Mouse (Mus musculus) forebrain, embryonic 11.5 days (tissue): ENCODE measurements around the gene Ins2. TPM values are rescaled to one million over a fixed set of nuclear protein-coding genes. Genes with fewer than 3 reads are reported as not detected.

ENCODE experiments used
- ATAC-seq: fragments of 200-750 bp; cut with Nextera tagmentation; replicated peaks from 2 replicates; pipeline ENCODE4 v1.8.0; 2017; ENCODE audit warnings: moderate TSS enrichment; ENCODE audit not compliant: low FRiP score
- DNase-seq: peaks from one replicate; pipeline ENCODE4 v3.0.0-alpha.2; 2017; ENCODE audit warnings: low spot score
- H3K27ac ChIP-seq: fragments of 300-500 bp; sonication (generic); 2 replicates; pipeline ENCODE4 v1.5.1; 2014; ENCODE audit warnings: low read depth, low read length
- H3K27me3 ChIP-seq: fragments of 300-500 bp; sonication (generic); 2 replicates; pipeline ENCODE4 v1.6.1; 2014; ENCODE audit warnings: mild to moderate bottlenecking, low read length, mixed read lengths; ENCODE audit not compliant: control insufficient read depth, insufficient read depth
- H3K36me3 ChIP-seq: fragments of 300-500 bp; sonication (generic); 2 replicates; pipeline ENCODE4 v1.6.1; 2014; ENCODE audit warnings: mild to moderate bottlenecking, low read length, moderate library complexity, mixed read lengths; ENCODE audit not compliant: control insufficient read depth, insufficient read depth
- H3K4me1 ChIP-seq: fragments of 300-500 bp; sonication (generic); replicated peaks from 2 replicates; pipeline ENCODE4 v1.6.1; 2014; ENCODE audit warnings: low read length, mixed read lengths; ENCODE audit not compliant: control insufficient read depth, insufficient read depth
- H3K4me2 ChIP-seq: fragments of 300-500 bp; sonication (generic); 2 replicates; pipeline ENCODE4 v1.6.1; 2014; ENCODE audit warnings: low read depth, mild to moderate bottlenecking, low read length, moderate library complexity, mixed read lengths; ENCODE audit not compliant: severe bottlenecking
- H3K4me3 ChIP-seq: fragments of 300-500 bp; sonication (generic); 2 replicates; pipeline ENCODE4 v1.5.1; 2014; ENCODE audit warnings: low read depth, low read length
- H3K9ac ChIP-seq: fragments of 300-500 bp; sonication (generic); 2 replicates; pipeline ENCODE4 v1.6.1; 2014; ENCODE audit warnings: low read length
- H3K9me3 ChIP-seq: fragments of 300-500 bp; sonication (generic); 2 replicates; pipeline ENCODE4 v1.6.1; 2016; ENCODE audit warnings: low read length, mixed read lengths; ENCODE audit not compliant: control insufficient read depth
- WGBS: fragments of 180-500 bp; shearing (Covaris S2); extraction: QIAGEN DNeasy Blood & Tissue Kit; methylation state at CpG from one replicate; pipeline ENCODE4 v1.1.7; 2014; 5-methylcytosine and 5-hydroxymethylcytosine counted together
- polyA plus RNA-seq: library from polyadenylated mRNA; unstranded; fragments of >200 nt; fragmentation: Nextera tagmentation; extraction: Ambion mirVana; gene quantifications from 2 replicates; pipeline ENCODE4 v1.2.1, GENCODE M21; 2014

Gene Ins2
- polyA plus RNA-seq = not detected in 2 replicates

- WGBS = 91% methylated on average over 1 of the region's 1 CpGs
- no peaks in the 10 kb centered on the region for H3K9me3 ChIP-seq
- H3K4me3 ChIP-seq = no peak within 1 kb of the TSS
- no peaks in the 10 kb centered on the region for H3K36me3 ChIP-seq
- no peak within 1 kb of the TSS for H3K27ac ChIP-seq
- no peak within 1 kb of the TSS for H3K4me2 ChIP-seq
- no peaks in the 10 kb centered on the region for H3K4me1 ChIP-seq
- H3K9ac ChIP-seq = no peak within 1 kb of the TSS
- DNase-seq (no peak), ATAC-seq (no peak)
- H3K27me3 ChIP-seq = no peaks in the 10 kb centered on the region
Observed at GRCm38 (mm10) chr7:142743281-142743680, at the start of gene Ins2. TSS of gene Ins2 (minus strand) at chr7:142743381.

GRCm38 (mm10) chr7:142792650-142793275 is 49.6 kb upstream of the Ins2 start:
- Histone ChIP-seq H3K9ac (no peak overlapping the region), H3K4me1 (peaks cover 7% of the 10 kb centered on the region; the same call in 1 of the 2 replicates), H3K4me3 (no peak overlapping the region), H3K9me3 (no peaks in the 10 kb centered on the region), H3K27ac (no peak overlapping the region), H3K4me2 (no peak overlapping the region), H3K27me3 (no peaks in the 10 kb centered on the region), H3K36me3 (no peaks in the 10 kb centered on the region)
- ATAC-seq (peak; percentile 72), DNase-seq (peak; percentile 53)
- 18% methylated on average over 1 of the region's 1 CpGs for WGBS

GRCm38 (mm10) chr7:142789667-142790066 is 46.5 kb upstream of the Ins2 start:
- H3K4me2 ChIP-seq = no peak overlapping the region
- no peaks in the 10 kb centered on the region for H3K27me3 ChIP-seq
- H3K4me3 ChIP-seq = no peak overlapping the region
- ATAC-seq (no peak), DNase-seq (peak; percentile 50)
- no peaks in the 10 kb centered on the region for H3K9me3 ChIP-seq
- H3K4me1 ChIP-seq = peaks cover 7% of the 10 kb centered on the region; the same call in 1 of the 2 replicates
- no peak overlapping the region for H3K27ac ChIP-seq
- H3K36me3 ChIP-seq = no peaks in the 10 kb centered on the region
- no peak overlapping the region for H3K9ac ChIP-seq
- 78% methylated on average over 9 of the region's 9 CpGs for WGBS

GRCm38 (mm10) chr7:142737772-142738171 is 5.4 kb downstream of the Ins2 start:
- no peaks in the 10 kb centered on the region for H3K36me3 ChIP-seq
- no peak for ATAC-seq
- 14% methylated on average over 3 of the region's 3 CpGs for WGBS

GRCm38 (mm10) chr7:142736943-142737490 is 6.2 kb downstream of the Ins2 start:
- DNase-seq (no peak), ATAC-seq (no peak)
- H3K4me1 ChIP-seq = no peaks in the 10 kb centered on the region
- no peaks in the 10 kb centered on the region for H3K27me3 ChIP-seq
- H3K9me3 ChIP-seq = no peaks in the 10 kb centered on the region
- WGBS = 71% methylated on average over 1 of the region's 1 CpGs
- no peak overlapping the region for H3K9ac ChIP-seq
- no peak overlapping the region for H3K4me2 ChIP-seq
- no peak overlapping the region for H3K4me3 ChIP-seq
- H3K36me3 ChIP-seq = no peaks in the 10 kb centered on the region
- no peak overlapping the region for H3K27ac ChIP-seq

More at GRCm38 (mm10) chr7:142737772-142738171, 5.4 kb downstream of the Ins2 start:
- no peak overlapping the region for H3K9ac ChIP-seq
- H3K4me1 ChIP-seq = no peaks in the 10 kb centered on the region
- no peak overlapping the region for H3K27ac ChIP-seq
- no peak overlapping the region for H3K4me3 ChIP-seq
- DNase-seq = peak; percentile 64
- no peaks in the 10 kb centered on the region for H3K27me3 ChIP-seq
- no peak overlapping the region for H3K4me2 ChIP-seq
- H3K9me3 ChIP-seq = no peaks in the 10 kb centered on the region

GRCm38 (mm10) chr7:142725973-142726372 is 17.2 kb downstream of the Ins2 start:
- H3K4me2 ChIP-seq = no peak overlapping the region
- H3K9ac ChIP-seq = no peak overlapping the region
- H3K4me3 ChIP-seq = no peak overlapping the region
- no peak for DNase-seq
- no peaks in the 10 kb centered on the region for H3K9me3 ChIP-seq
- no peak for ATAC-seq
- WGBS = 56% methylated on average over 3 of the region's 3 CpGs
- no peaks in the 10 kb centered on the region for H3K27me3 ChIP-seq
- no peaks in the 10 kb centered on the region for H3K4me1 ChIP-seq
- no peak overlapping the region for H3K27ac ChIP-seq
- H3K36me3 ChIP-seq = no peaks in the 10 kb centered on the region

GRCm38 (mm10) chr7:142720725-142721124 is 22.5 kb downstream of the Ins2 start:
- no peaks in the 10 kb centered on the region for H3K9me3 ChIP-seq
- 0% methylated on average over 2 of the region's 2 CpGs for WGBS
- ATAC-seq (no peak), DNase-seq (peak; percentile 75)
- H3K4me1 ChIP-seq = no peaks in the 10 kb centered on the region
- no peaks in the 10 kb centered on the region for H3K36me3 ChIP-seq
- H3K4me3 ChIP-seq = no peak overlapping the region
- H3K27ac ChIP-seq = no peak overlapping the region
- no peaks in the 10 kb centered on the region for H3K27me3 ChIP-seq
- no peak overlapping the region for H3K9ac ChIP-seq
- no peak overlapping the region for H3K4me2 ChIP-seq

- H3K4me1 ChIP-seq = no peaks in the 10 kb centered on the region
- H3K4me2 ChIP-seq = peak overlapping the region; percentile 52
- H3K27me3 ChIP-seq = no peaks in the 10 kb centered on the region
- peak overlapping the region; percentile 13; the same call in 1 of the 2 replicates for H3K4me3 ChIP-seq
- H3K9ac ChIP-seq = peak overlapping the region; percentile 65
- DNase-seq (peak; percentile 74), ATAC-seq (no peak; the same call in 1 of the 2 replicates)
- WGBS = 11% methylated on average over 8 of the region's 8 CpGs
- no peak overlapping the region for H3K27ac ChIP-seq
- no peaks in the 10 kb centered on the region for H3K36me3 ChIP-seq
- no peaks in the 10 kb centered on the region for H3K9me3 ChIP-seq
Observed at GRCm38 (mm10) chr7:142714783-142715498, 28.2 kb downstream of the Ins2 start.
